Mouse (Mus musculus) G1E (cell line): ENCODE measurements around the gene Zfyve16. TPM values are rescaled to one million over a fixed set of nuclear protein-coding genes. Genes with fewer than 3 reads are reported as not detected.

Source experiments
- ATAC-seq: 2 replicates; pipeline ENCODE4 v1.8.0; 2016; ENCODE audit warnings: mild to moderate bottlenecking; ENCODE audit not compliant: insufficient number of reproducible peaks, poor library complexity, low FRiP score, severe bottlenecking; ENCODE audit errors: extremely low read depth
- DNase-seq: peaks from one replicate; pipeline ENCODE4 v3.0.0; 2012; ENCODE audit warnings: low spot score
- H3K27me3 ChIP-seq: 2 replicates; pipeline ENCODE4 v1.6.1; 2012; ENCODE audit warnings: mild to moderate bottlenecking, low read length, inconsistent platforms; ENCODE audit not compliant: insufficient read depth
- H3K36me3 ChIP-seq: replicated peaks from 2 replicates; pipeline ENCODE3; 2012; ENCODE audit warnings: mild to moderate bottlenecking, inconsistent platforms
- H3K4me1 ChIP-seq: 2 replicates; pipeline ENCODE4 v1.6.1; 2012; ENCODE audit warnings: low read depth, low read length, inconsistent platforms, mixed read lengths; ENCODE audit not compliant: insufficient read depth
- H3K4me3 ChIP-seq: 2 replicates; pipeline ENCODE4 v1.5.1; 2012; ENCODE audit warnings: low read depth, mild to moderate bottlenecking, inconsistent platforms, low read length, moderate library complexity, mixed read lengths
- H3K9me3 ChIP-seq: replicated peaks from 2 replicates; pipeline ENCODE4 v1.6.1; 2012; ENCODE audit warnings: inconsistent platforms
- CTCF ChIP-seq: IDR thresholded peaks from 2 replicates; pipeline ENCODE4 v1.5.1; 2012; ENCODE audit warnings: low read depth, low read length, inconsistent platforms, mixed read lengths
- GATA1 ChIP-seq: IDR thresholded peaks from 2 replicates; pipeline ENCODE4 v1.6.1; 2012; ENCODE audit warnings: borderline replicate concordance, low read length, inconsistent platforms, mixed read lengths
- GATA2 ChIP-seq: IDR thresholded peaks from 2 replicates; pipeline ENCODE4 v1.6.1; 2012; ENCODE audit warnings: low read depth, low read length, inconsistent platforms, borderline replicate concordance
- POLR2AphosphoS5 ChIP-seq: IDR thresholded peaks from 2 replicates; pipeline ENCODE4 v1.6.1; 2012; ENCODE audit warnings: low read depth, low read length, inconsistent platforms; ENCODE audit not compliant: insufficient replicate concordance
- TAL1 ChIP-seq: conservative IDR thresholded peaks from 2 replicates; pipeline ENCODE4 v1.6.1; 2012; ENCODE audit warnings: low read depth, low read length, inconsistent platforms, mixed read lengths
- polyA plus RNA-seq: library from polyadenylated mRNA; stranded (reverse); fragments of >175 nt; gene quantifications from 2 replicates; pipeline ENCODE4 v1.2.3, GENCODE M21; 2012
- total RNA-seq, 2 experiments: library from RNA; stranded (forward) in 1 of 2; stranded (reverse) in 1 of 2; fragments of 200-1000 nt in 1 of 2; fragments of >200 nt in 1 of 2; fragmentation: Nextera tagmentation in 1 of 2; gene quantifications; 2 replicates each; pipeline ENCODE4 v1.2.3; 2014 to 2017

The Zfyve16 gene
- total and polyA plus RNA-seq, 3 experiments: 1.0 to 40.0 (median 15.5) TPM

DNA sequence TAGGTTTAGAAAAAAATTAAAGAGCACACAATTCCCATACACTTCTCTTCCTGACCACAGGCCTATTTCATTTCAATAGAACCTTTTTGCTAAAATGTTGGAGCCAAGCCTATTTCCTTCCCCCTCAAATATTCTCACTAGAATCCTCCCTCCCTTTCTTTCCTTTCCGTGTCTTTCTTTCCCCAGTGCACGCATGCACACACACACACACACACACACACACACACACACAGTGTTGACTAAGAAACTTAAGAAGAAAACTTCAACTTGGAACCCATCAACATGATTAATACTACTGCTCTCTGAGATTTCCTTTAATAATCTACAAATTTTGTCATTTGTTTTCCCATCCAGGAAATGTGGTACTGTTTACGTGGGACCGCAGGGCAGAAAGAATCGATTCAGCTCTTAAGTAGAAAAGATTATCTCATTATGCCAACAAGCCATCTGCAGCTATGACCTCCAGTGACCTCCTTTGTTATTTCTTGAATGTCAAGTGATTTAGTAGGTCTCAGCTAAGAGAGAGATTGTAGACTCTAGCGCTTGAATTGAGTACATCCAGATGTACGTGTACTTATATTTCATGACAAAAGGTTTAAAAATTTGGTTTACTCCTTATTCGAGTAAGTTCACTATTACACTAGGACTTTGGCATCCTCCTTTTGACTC lies 25.9 kb upstream of the Zfyve16 start:
- 0 out of 2 replicates have a peak, but pooled peaks cover 2% of the 10 kb centered on the region for H3K4me1 ChIP-seq
- no peak for ATAC-seq
- H3K4me3 ChIP-seq: no peak overlapping the region
- DNase-seq: no peak
- no peaks in the 10 kb centered on the region for H3K36me3 ChIP-seq
- peaks cover 15% of the 10 kb centered on the region for H3K27me3 ChIP-seq
- peaks cover 20% of the 10 kb centered on the region for H3K9me3 ChIP-seq
- TF ChIP-seq POLR2AphosphoS5 (no peak), GATA2 (no peak), TAL1 (no peak), GATA1 (no peak), CTCF (no peak)

- Histone ChIP-seq H3K4me3 (no peak overlapping the region), H3K9me3 (peaks cover 12% of the 10 kb centered on the region), H3K36me3 (no peaks in the 10 kb centered on the region), H3K4me1 (no peaks in the 10 kb centered on the region; the same call in 1 of the 2 replicates), H3K27me3 (peaks cover 12% of the 10 kb centered on the region)
- DNase-seq (no peak), ATAC-seq (no peak)
- TF ChIP-seq CTCF (no peak), POLR2AphosphoS5 (no peak), GATA2 (no peak), GATA1 (no peak), TAL1 (no peak)
Measured at GRCm38 (mm10) chr13:92547093-92547492, 16.4 kb upstream of the Zfyve16 start.

DNA sequence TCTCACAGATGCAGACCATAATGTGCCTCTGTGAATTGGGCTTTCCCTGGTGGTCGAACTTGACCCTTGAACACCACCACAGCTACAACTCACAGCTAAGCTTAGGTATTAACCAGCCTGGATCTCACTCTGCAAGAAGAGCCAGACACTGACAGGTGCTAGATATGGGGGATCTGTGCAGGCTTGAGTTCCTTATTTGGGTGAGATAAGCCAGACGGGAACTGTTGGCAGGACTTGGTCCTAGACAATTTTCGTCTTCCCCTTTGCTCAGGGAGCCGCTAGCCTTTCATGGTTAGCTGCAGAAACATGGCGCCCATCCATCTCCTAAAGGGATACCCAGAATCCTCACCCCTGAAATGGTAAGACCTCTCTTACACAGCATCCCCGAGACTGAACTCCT lies 10.3 kb upstream of the Zfyve16 start:
- Histone ChIP-seq H3K4me3 (no peak overlapping the region), H3K36me3 (no peaks in the 10 kb centered on the region), H3K27me3 (0 out of 2 replicates have a peak, but pooled peaks cover 2% of the 10 kb centered on the region), H3K4me1 (peaks cover 6% of the 10 kb centered on the region; the same call in 1 of the 2 replicates), H3K9me3 (no peaks in the 10 kb centered on the region)
- ATAC-seq: no peak
- TF ChIP-seq CTCF (no peak), GATA1 (no peak), POLR2AphosphoS5 (no peak), TAL1 (no peak), GATA2 (no peak)
- no peak for DNase-seq

DNA sequence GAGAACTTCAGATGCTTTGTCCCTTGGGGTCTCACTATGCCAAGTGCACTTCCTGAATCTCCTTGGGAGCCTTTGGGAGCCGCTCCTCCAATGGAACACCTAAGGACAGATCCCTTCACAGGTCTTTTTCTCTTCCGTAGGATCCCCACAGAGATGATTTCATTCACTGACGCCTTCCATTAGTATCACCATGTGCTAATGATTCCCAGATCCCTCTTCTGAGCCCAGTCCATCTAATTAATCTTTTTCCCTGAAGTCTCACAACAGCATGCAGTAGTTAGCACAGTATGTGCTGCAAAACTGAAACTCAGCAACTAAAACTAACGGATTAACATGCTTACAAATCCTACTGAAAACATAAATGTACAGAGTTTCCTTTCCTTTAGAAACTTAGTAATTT lies 8.5 kb upstream of the Zfyve16 start:
- Histone ChIP-seq H3K27me3 (0 out of 2 replicates have a peak, but pooled peaks cover 2% of the 10 kb centered on the region), H3K4me1 (peaks cover 6% of the 10 kb centered on the region; the same call in 1 of the 2 replicates), H3K4me3 (no peak overlapping the region), H3K9me3 (no peaks in the 10 kb centered on the region), H3K36me3 (no peaks in the 10 kb centered on the region)
- DNase-seq (no peak), ATAC-seq (no peak)
- TF ChIP-seq POLR2AphosphoS5 (no peak), CTCF (no peak), TAL1 (no peak), GATA2 (no peak), GATA1 (no peak)

DNA sequence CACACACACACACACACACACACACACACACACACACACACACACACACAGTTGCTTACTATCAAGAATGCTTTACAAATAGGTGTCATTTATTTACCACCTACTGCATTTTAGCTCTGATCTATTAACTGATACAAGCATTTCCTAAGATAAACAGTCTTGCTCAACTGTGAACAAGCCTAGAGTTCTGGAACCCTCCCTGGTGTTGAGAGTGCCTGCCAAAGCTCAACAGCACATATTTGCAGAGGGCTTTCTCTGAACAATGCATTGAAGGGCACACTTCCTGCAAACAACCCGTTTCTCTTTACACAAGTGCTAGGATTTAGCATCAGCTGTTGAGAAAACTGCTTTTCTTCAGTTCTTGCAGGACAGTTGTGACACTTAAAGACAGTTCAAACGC lies 3.1 kb upstream of the Zfyve16 start:
- peaks cover 32% of the 10 kb centered on the region for H3K4me1 ChIP-seq
- DNase-seq: no peak
- TF ChIP-seq POLR2AphosphoS5: no peak
- TF ChIP-seq GATA2: no peak
- no peak for TF ChIP-seq TAL1
- no peak for TF ChIP-seq CTCF
- no peak for TF ChIP-seq GATA1

DNA sequence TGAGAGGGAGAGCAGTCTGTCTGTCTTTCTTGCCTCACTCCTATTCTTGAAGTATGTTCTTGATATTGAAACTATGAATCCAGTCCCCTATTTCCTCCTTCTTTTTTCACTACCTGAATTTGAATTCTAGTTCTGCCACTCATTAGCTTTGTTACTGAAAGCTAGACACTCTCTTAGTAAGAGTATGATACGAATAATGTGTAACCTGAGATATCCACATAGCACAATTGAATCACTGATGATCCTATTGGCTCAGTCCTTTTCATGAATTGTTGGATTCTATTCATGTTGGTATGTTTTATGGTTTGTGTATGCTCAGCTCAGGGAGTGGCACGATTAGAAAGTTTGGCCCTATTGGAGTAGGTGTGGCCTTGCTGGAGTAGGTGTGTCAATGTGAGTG lies 1.5 kb upstream of the Zfyve16 start:
- no peak overlapping the region for H3K4me3 ChIP-seq
- DNase-seq (no peak), ATAC-seq (no peak)
- H3K27me3 ChIP-seq: no peaks in the 10 kb centered on the region
- H3K36me3 ChIP-seq: peaks cover 2% of the 10 kb centered on the region
- TF ChIP-seq CTCF (no peak), TAL1 (no peak), GATA2 (no peak), POLR2AphosphoS5 (no peak), GATA1 (no peak)
- H3K9me3 ChIP-seq: no peaks in the 10 kb centered on the region
- H3K4me1 ChIP-seq: peaks cover 32% of the 10 kb centered on the region

More for the DNA sequence above, 3.1 kb upstream of the Zfyve16 start:
- H3K36me3 ChIP-seq: peaks cover under 1% of the 10 kb centered on the region
- no peak for ATAC-seq
- no peak overlapping the region for H3K4me3 ChIP-seq
- H3K9me3 ChIP-seq: no peaks in the 10 kb centered on the region
- 0 out of 2 replicates have a peak, but pooled peaks cover under 1% of the 10 kb centered on the region for H3K27me3 ChIP-seq

DNA sequence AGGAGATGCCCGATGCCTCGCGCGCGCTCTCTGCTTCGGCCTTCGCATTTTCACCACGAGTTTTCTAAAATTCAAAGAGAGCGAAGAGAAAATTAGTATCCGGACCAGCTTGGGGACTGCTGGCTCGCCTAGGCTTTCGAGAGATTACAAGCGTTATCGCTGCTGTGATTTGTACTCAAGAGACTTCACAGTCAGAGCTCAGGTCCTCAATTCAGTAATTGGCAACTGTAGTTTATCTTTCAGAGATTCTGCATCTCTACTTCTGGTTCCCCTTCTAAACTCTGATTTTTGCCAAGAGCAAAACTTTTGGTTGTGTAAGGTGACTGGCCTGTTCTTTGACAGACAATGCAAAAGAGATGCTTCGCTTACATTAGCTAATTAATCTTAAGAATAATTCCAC lies 569 bp upstream of the Zfyve16 start:
- H3K4me3 ChIP-seq: peak overlapping the region; percentile 89
- peaks cover 2% of the 10 kb centered on the region for H3K36me3 ChIP-seq
- DNase-seq: no peak
- TF ChIP-seq CTCF (no peak), GATA1 (no peak), TAL1 (no peak), POLR2AphosphoS5 (no peak), GATA2 (no peak)
- no peak for ATAC-seq
- H3K9me3 ChIP-seq: no peaks in the 10 kb centered on the region
- peaks cover 32% of the 10 kb centered on the region for H3K4me1 ChIP-seq
- H3K27me3 ChIP-seq: no peaks in the 10 kb centered on the region
